Mouse (Mus musculus) bone marrow macrophage, adult 2 months (primary cell): ENCODE measurements at regions not wholly inside any gene's neighbourhood (a gene's known extent, or its start where the extent isn't known, plus 50 kb on each side); places are given as distances from the start of the nearest gene placed in this dataset.

Experiments used
- H3K27ac ChIP-seq: 2 replicates; pipeline ENCODE4 v1.5.1; 2012; ENCODE audit warnings: low read depth, low read length; ENCODE audit not compliant: insufficient read depth
- H3K4me1 ChIP-seq: 2 replicates; pipeline ENCODE4 v1.6.1; 2012; ENCODE audit warnings: low read length; ENCODE audit not compliant: control insufficient read depth, insufficient read depth
- H3K4me3 ChIP-seq: 2 replicates; pipeline ENCODE4 v1.5.1; 2012; ENCODE audit warnings: mild to moderate bottlenecking, low read length, moderate library complexity; ENCODE audit not compliant: insufficient read depth
- CTCF ChIP-seq: IDR thresholded peaks from 2 replicates; pipeline ENCODE4 v1.5.1; 2012; ENCODE audit warnings: low read depth, mild to moderate bottlenecking, low read length, moderate library complexity
- POLR2A ChIP-seq: IDR thresholded peaks from 2 replicates; pipeline ENCODE4 v1.6.1; 2012; ENCODE audit warnings: mild to moderate bottlenecking, low read depth, low read length, borderline replicate concordance

DNA sequence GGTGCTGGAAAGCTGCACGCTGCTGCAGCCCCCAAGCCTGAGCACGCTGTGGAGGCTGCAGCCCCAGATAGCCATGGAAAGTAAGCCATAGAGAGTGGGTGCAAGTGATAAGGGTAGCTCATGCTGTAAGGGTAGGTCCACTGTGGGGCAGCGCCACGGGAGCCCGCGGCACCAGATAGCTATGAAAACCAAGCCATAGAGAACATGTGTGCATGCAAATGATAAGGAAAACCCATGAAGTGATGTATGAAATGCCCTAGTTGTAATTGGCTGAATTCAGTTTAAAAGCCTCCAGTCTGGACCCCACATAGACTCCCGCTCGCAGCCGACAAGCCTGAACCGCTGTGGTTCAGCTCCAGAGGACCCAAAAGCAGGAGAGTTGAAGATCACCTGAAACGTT lies 58.8 kb upstream of the L3mbtl3 start:
- Histone ChIP-seq H3K27ac (no peak overlapping the region), H3K4me1 (no peaks in the 10 kb centered on the region), H3K4me3 (no peak overlapping the region)
- TF ChIP-seq CTCF (no peak), POLR2A (no peak)

DNA sequence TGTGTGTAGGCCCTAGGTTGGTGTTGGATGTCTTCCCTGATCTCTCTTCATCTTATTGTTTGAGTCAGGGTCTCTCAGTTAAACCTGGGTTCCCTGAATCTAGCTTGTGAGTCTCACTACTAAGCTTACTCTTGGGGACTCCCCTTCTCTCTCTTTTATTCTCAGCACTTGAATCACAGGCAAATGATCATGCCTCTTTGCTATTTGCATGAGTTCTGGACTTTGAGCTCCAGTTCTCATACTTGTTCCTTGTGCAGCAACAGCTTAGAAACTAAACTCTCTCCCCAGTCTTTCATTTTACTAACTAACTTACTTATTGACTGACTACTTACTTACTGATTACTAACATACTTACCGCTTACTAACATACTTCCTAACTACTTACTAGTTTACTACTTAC lies 64.9 kb upstream of the L3mbtl3 start:
- Histone ChIP-seq H3K4me3 (no peak overlapping the region), H3K4me1 (no peaks in the 10 kb centered on the region), H3K27ac (no peak overlapping the region)
- TF ChIP-seq POLR2A: no peak
- TF ChIP-seq CTCF: no peak

DNA sequence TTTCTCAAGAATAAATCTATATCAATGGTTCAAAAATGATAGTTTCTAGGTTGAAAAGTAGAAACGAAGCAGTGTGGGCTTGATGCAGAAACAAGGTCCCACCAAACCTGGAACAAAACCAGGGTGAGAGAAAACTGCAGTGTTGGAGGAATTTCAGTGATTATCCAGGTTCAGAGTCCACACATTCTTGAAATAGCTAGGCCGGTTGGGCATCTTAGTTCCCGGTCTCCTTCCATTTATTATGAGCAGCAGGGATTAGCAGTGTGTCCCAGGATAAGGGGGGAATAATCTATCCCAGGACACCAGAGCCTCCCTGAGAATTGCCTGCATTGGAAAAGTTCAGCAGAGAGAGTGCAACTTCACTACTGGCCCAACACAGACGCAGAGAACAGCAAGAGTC lies 108.5 kb upstream of the L3mbtl3 start:
- H3K27ac ChIP-seq: no peak overlapping the region
- H3K4me1 ChIP-seq: no peaks in the 10 kb centered on the region
- H3K4me3 ChIP-seq: no peak overlapping the region
- TF ChIP-seq CTCF (no peak), POLR2A (no peak)

DNA sequence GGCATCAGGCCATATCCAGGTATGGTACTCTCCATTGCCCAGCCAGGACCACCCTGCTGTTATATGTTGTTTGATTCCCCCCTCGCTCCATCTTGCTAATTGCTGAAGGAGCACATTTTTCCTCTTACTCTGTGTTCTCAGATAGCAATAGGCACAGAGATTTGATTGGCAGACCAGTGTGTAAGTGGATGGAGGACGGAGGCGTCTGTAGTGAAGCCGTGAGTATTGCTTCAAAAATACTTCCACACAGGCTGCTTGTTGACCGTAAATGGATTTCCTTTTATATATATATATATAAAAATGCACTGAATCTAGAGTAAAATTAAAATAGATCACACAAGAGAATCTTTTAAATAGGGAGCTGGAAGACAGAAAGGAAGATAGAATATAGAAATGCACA lies 115.6 kb upstream of the L3mbtl3 start:
- H3K4me1 ChIP-seq: peaks cover 3% of the 10 kb centered on the region; the same call in 1 of the 2 replicates
- no peak for TF ChIP-seq POLR2A
- TF ChIP-seq CTCF: no peak
- no peak overlapping the region for H3K4me3 ChIP-seq
- no peak overlapping the region for H3K27ac ChIP-seq

DNA sequence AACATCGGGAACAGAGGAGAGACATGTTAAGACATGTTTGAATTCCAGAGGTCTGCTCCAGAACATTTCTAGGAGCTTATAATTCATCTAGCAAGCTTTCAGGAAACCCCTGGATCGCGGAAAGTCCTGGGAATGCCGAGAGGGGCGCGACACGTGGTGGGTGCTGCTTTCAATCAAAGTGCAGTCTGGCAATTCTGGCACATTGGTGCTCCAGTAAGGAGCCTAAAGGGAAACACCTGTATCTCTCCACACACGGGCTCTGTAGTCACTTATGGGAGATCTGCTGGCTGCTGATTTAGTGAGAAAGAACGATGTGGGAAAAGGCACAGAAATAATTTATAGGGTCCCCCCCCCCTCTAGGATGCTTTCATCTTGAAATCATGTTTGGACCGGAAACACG lies 116.4 kb upstream of the L3mbtl3 start:
- Histone ChIP-seq H3K27ac (no peak overlapping the region), H3K4me1 (peaks cover 4% of the 10 kb centered on the region; the same call in 1 of the 2 replicates), H3K4me3 (no peak overlapping the region)
- TF ChIP-seq POLR2A (no peak), CTCF (no peak)

DNA sequence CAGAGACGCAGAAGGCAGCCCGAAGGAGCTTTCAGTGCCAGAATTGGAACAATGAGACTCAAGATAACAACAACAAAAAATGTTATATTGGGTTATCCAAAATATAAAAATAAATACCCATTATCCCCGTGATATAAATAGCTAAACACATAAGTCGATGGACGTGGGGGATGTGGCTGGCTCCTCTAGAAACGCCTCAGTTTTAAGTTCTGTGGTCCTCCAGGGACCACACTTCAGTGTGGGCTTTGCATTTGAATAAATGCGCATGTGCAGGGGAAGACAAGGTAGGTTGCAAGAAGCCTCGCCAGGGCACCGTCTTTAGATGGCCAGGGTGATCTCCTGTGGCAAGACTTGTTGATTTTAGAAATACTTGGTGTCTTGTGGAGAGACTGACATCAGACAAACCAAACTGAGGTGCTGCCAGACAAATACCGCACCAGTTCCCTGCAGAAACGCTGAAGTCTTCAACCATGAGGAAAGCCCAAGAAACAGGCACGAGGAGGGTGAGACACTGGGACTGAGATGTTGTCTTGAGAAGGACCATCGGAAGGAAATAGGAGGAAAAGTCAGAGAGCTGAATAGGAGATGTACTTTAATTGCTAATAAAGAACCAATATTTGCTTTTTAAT lies 117.2 kb upstream of the L3mbtl3 start:
- H3K4me3 ChIP-seq: no peak overlapping the region

DNA sequence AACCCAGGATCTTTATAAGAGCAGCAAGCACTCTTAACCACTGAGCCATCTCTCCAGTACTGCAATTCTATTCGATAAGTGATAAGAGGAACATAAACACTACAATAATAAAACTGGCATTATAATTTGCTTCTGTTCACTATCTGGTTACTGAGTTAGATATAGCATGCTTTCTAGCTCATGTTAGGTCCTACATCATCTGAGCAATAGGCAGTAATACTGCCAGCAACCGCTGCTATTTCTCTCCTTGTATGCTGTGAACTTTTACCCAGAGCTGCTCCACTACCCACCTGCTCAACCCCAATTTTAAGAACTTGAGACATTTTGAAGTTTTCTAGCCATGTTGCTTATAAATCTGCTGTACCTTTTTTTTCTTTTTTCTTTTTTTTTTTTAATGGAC lies 118.0 kb upstream of the L3mbtl3 start:
- H3K4me3 ChIP-seq: no peak overlapping the region
- peaks cover 4% of the 10 kb centered on the region; the same call in 1 of the 2 replicates for H3K4me1 ChIP-seq
- H3K27ac ChIP-seq: no peak overlapping the region
- TF ChIP-seq POLR2A (no peak), CTCF (no peak)

More for the DNA sequence above, 117.2 kb upstream of the L3mbtl3 start:
- no peak overlapping the region for H3K27ac ChIP-seq
- peaks cover 4% of the 10 kb centered on the region; the same call in 1 of the 2 replicates for H3K4me1 ChIP-seq
- TF ChIP-seq POLR2A: no peak
- no peak for TF ChIP-seq CTCF

DNA sequence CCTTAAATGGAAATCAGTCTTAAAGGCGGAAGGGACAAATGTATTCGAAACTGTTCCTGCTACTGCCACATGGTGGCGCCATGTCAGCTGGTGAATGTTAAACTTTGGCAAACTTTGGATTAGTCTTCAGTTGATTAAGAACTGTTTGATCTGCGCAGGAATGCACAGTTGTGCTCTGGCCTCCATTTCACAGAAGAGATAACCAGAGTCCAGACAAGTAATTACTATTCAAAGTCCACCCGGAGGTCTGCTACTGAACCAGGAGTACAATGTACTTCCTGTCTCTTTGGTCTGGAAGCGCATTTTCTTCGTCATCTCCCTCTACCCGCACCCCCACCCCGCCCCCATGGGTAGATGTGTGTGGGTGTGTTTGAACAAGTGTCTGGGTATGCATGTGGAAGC lies 118.6 kb upstream of the L3mbtl3 start:
- TF ChIP-seq CTCF (no peak), POLR2A (no peak)
- Histone ChIP-seq H3K4me1 (peaks cover 4% of the 10 kb centered on the region; the same call in 1 of the 2 replicates), H3K27ac (no peak overlapping the region), H3K4me3 (no peak overlapping the region)

DNA sequence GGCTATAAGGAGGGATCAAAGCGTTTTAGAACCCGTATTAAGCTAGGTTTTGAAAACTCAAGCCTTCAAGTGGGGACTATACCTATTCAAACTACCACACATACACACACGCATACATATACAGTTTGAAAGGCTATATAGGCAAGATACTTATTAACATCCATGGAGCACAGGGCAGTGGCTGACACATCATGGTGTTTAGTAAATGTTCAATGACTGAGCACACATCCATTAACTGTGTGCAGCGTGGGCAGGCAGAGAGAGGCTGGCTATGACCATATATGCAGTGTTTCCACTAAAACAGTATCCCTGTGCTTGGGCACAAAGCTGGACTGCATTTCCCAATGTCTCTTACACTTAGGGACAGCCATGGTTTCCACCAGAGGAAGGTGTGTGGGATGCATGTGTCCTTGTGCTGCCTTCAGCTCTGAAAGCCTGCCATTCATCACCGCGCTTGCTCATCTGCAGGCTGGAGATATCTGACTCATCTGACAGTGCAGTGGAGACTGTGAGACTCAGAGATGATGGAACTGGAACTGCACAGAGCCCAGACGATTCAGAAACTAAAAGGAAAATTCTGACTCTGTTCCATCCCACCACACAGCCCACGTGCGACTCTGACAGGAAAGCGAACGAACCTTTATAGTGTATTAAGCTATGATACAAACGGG lies 124.6 kb upstream of the L3mbtl3 start:
- Histone ChIP-seq H3K4me3 (no peak overlapping the region), H3K27ac (no peak overlapping the region), H3K4me1 (peaks cover 4% of the 10 kb centered on the region; the same call in 1 of the 2 replicates)
- TF ChIP-seq POLR2A (no peak), CTCF (no peak)

DNA sequence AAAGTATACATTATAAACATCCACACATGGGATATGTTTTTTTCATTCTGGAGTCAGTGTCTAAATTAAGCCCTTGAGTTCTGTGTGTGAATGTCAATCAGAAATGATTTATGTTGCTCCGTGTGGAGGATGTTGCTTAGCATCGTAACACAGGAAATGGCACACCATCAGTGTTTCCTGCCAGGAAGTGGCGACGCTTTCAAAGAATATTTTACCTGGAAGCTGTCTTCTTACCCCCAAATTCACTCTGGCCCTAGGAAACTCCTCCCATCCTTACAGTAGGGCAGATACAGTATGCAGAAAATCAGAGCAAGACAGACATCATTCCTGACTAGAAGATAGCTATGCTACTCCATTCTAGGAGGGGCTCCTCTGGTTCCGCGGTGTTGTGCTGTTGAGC lies 145.1 kb upstream of the L3mbtl3 start:
- Histone ChIP-seq H3K4me3 (no peak overlapping the region), H3K27ac (no peak overlapping the region), H3K4me1 (no peaks in the 10 kb centered on the region)
- TF ChIP-seq CTCF (no peak), POLR2A (no peak)
